Mouse (Mus musculus) megakaryocyte, embryonic 14.5 days (primary cell): ENCODE measurements at regions not wholly inside any gene's neighbourhood (a gene's known extent, or its start where the extent isn't known, plus 50 kb on each side); places are given as distances from the start of the nearest gene placed in this dataset.

Source experiments
- FLI1 ChIP-seq: IDR thresholded peaks from 2 replicates; pipeline ENCODE4 v1.6.1; 2012; ENCODE audit warnings: low read length, inconsistent platforms, mixed read lengths
- GATA1 ChIP-seq: IDR thresholded peaks from 3 replicates; pipeline ENCODE4 v1.6.1; 2012; ENCODE audit warnings: mixed read lengths, low read length, inconsistent platforms, borderline replicate concordance

DNA sequence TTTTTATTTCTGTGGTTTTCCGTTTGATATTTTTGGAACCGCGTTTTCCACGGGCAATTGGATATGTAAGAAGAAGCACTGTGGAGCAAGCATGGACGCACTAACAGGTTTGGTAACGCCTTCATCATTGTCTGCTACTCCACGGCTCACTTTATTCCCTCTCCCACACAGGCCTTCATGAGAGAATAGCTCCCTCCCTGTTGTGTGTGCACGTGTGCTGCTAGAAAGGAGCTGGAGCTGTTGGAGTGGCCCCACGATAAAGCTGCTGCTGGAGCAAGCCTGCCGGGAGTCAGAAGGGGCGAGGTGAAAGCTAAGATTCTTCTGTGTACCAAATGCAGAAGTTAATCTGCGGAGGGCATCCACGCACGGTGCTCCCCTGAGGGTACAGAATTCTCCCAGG is 224.8 kb downstream of the 3110018I06Rik start:
- no peak for TF ChIP-seq GATA1
- TF ChIP-seq FLI1: no peak
